Mouse (Mus musculus) liver, postnatal 0 days (tissue): ENCODE measurements at regions not wholly inside any gene's neighbourhood (a gene's known extent, or its start where the extent isn't known, plus 50 kb on each side); places are given as distances from the start of the nearest gene placed in this dataset.

Source experiments
- CTCF ChIP-seq: sonication (generic); IDR thresholded peaks from 2 replicates; pipeline ENCODE4 v1.5.1; 2016; ENCODE audit warnings: antibody characterized with exemption, low read depth
- EP300 ChIP-seq: IDR thresholded peaks from 2 replicates; pipeline ENCODE4 v1.6.1; 2016; ENCODE audit warnings: antibody characterized with exemption, low read depth, mild to moderate bottlenecking

GRCm38 (mm10) chr14:96690923-96691322, 172.0 kb upstream of the Klhl1 start:
- TF ChIP-seq CTCF (no peak), EP300 (no peak)
